Mouse (Mus musculus) hindbrain, embryonic 12.5 days (tissue): ENCODE data around the gene Fdxacb1. TPM values are rescaled to one million over a fixed set of nuclear protein-coding genes. Genes with fewer than 3 reads are reported as not detected.
A peak's percentile ranks its signal among the peaks of the same experiment; 100 is the strongest.

ENCODE experiments used
- ATAC-seq: fragments of 200-750 bp; cut with Nextera tagmentation; 2 replicates; pipeline ENCODE4 v1.8.0; 2017; ENCODE audit warnings: moderate TSS enrichment; ENCODE audit not compliant: low FRiP score
- H3K27ac ChIP-seq: fragments of 300-500 bp; sonication (generic); 2 replicates; pipeline ENCODE4 v1.5.1; 2016; ENCODE audit warnings: mild to moderate bottlenecking
- H3K27me3 ChIP-seq: fragments of 300-500 bp; sonication (generic); 2 replicates; pipeline ENCODE4 v1.6.1; 2016; ENCODE audit warnings: mild to moderate bottlenecking
- H3K36me3 ChIP-seq: fragments of 300-500 bp; sonication (generic); 2 replicates; pipeline ENCODE4 v1.6.1; 2016; ENCODE audit warnings: mild to moderate bottlenecking
- H3K4me1 ChIP-seq: fragments of 300-500 bp; sonication (generic); 2 replicates; pipeline ENCODE4 v1.6.1; 2016
- H3K4me2 ChIP-seq: fragments of 300-500 bp; sonication (generic); replicated peaks from 2 replicates; pipeline ENCODE4 v1.6.1; 2016; ENCODE audit warnings: mild to moderate bottlenecking
- H3K4me3 ChIP-seq: fragments of 300-500 bp; sonication (generic); 2 replicates; pipeline ENCODE4 v1.5.1; 2016; ENCODE audit warnings: mild to moderate bottlenecking
- H3K9ac ChIP-seq: fragments of 300-500 bp; sonication (generic); 2 replicates; pipeline ENCODE4 v1.6.1; 2016; ENCODE audit warnings: mild to moderate bottlenecking, moderate library complexity
- H3K9me3 ChIP-seq: fragments of 300-500 bp; sonication (generic); replicated peaks from 2 replicates; pipeline ENCODE4 v1.6.1; 2016; ENCODE audit warnings: mild to moderate bottlenecking
- WGBS: fragments of 180-500 bp; shearing (Covaris S2); methylation state at CpG from one replicate; pipeline ENCODE4 v1.1.7; 2016; 5-methylcytosine and 5-hydroxymethylcytosine counted together
- polyA plus RNA-seq: library from polyadenylated mRNA; unstranded; fragments of >200 nt; fragmentation: Nextera tagmentation; extraction: Ambion mirVana; gene quantifications from 2 replicates; pipeline ENCODE4 v1.2.1, GENCODE M21; 2016

The Fdxacb1 gene
- 11.6 and 12.5 TPM in 2 replicates for polyA plus RNA-seq

- Histone ChIP-seq H3K9me3 (no peaks in the 10 kb centered on the region), H3K4me1 (peaks cover 9% of the 10 kb centered on the region), H3K4me3 (peak within 1 kb of the TSS; percentile 62), H3K27ac (peak within 1 kb of the TSS; percentile 79), H3K9ac (peak within 1 kb of the TSS; percentile 76), H3K36me3 (0 out of 2 replicates have a peak, but pooled peaks cover 5% of the 10 kb centered on the region), H3K27me3 (no peaks in the 10 kb centered on the region), H3K4me2 (peak within 1 kb of the TSS; percentile 77)
- peak; percentile 97 for ATAC-seq
- 5% methylated on average over 58 of the region's 59 CpGs for WGBS
Measured at GRCm38 (mm10) chr9:50768107-50769002, at the start of gene Fdxacb1. TSS of gene Fdxacb1 (plus strand) at chr9:50768236.

- WGBS = 84% methylated on average over 4 of the region's 4 CpGs
- no peaks in the 10 kb centered on the region for H3K9me3 ChIP-seq
- ATAC-seq = no peak
Measured at GRCm38 (mm10) chr9:50718878-50719277, 49.2 kb upstream of the Fdxacb1 start.

GRCm38 (mm10) chr9:50721061-50721460 lies 47.0 kb upstream of the Fdxacb1 start:
- peaks cover 7% of the 10 kb centered on the region; the same call in 1 of the 2 replicates for H3K36me3 ChIP-seq

More at GRCm38 (mm10) chr9:50718878-50719277, 49.2 kb upstream of the Fdxacb1 start:
- H3K36me3 ChIP-seq = peaks cover 7% of the 10 kb centered on the region; the same call in 1 of the 2 replicates
- H3K27me3 ChIP-seq = no peaks in the 10 kb centered on the region
- no peak overlapping the region for H3K4me2 ChIP-seq
- no peak overlapping the region for H3K9ac ChIP-seq
- no peak overlapping the region for H3K27ac ChIP-seq
- H3K4me3 ChIP-seq = no peak overlapping the region
- H3K4me1 ChIP-seq = peaks cover 22% of the 10 kb centered on the region

GRCm38 (mm10) chr9:50722451-50722911 lies 45.6 kb upstream of the Fdxacb1 start:
- ATAC-seq = no peak

More at GRCm38 (mm10) chr9:50721061-50721460, 47.0 kb upstream of the Fdxacb1 start:
- Histone ChIP-seq H3K4me2 (no peak overlapping the region), H3K27me3 (no peaks in the 10 kb centered on the region), H3K4me1 (peaks cover 42% of the 10 kb centered on the region), H3K9ac (no peak overlapping the region), H3K9me3 (no peaks in the 10 kb centered on the region), H3K4me3 (no peak overlapping the region), H3K27ac (no peak overlapping the region)
- 37% methylated on average over 12 of the region's 12 CpGs for WGBS
- ATAC-seq = no peak

GRCm38 (mm10) chr9:50723406-50723805 lies 44.6 kb upstream of the Fdxacb1 start:
- 0 out of 2 replicates have a peak, but pooled peaks cover 4% of the 10 kb centered on the region for H3K36me3 ChIP-seq
- H3K27ac ChIP-seq = peak overlapping the region; percentile 35; the same call in 1 of the 2 replicates
- peaks cover 60% of the 10 kb centered on the region for H3K4me1 ChIP-seq
- no peak overlapping the region for H3K4me2 ChIP-seq
- 73% methylated on average over 7 of the region's 7 CpGs for WGBS
- ATAC-seq = no peak
- H3K27me3 ChIP-seq = no peaks in the 10 kb centered on the region
- no peak overlapping the region for H3K4me3 ChIP-seq
- no peak overlapping the region for H3K9ac ChIP-seq
- H3K9me3 ChIP-seq = no peaks in the 10 kb centered on the region

More at GRCm38 (mm10) chr9:50722451-50722911, 45.6 kb upstream of the Fdxacb1 start:
- Histone ChIP-seq H3K36me3 (0 out of 2 replicates have a peak, but pooled peaks cover 4% of the 10 kb centered on the region), H3K9ac (no peak overlapping the region), H3K9me3 (no peaks in the 10 kb centered on the region), H3K27me3 (no peaks in the 10 kb centered on the region), H3K4me3 (no peak overlapping the region), H3K4me2 (no peak overlapping the region), H3K27ac (no peak overlapping the region), H3K4me1 (peaks cover 56% of the 10 kb centered on the region)
- 34% methylated on average over 8 of the region's 8 CpGs for WGBS

- ATAC-seq = no peak
- Histone ChIP-seq H3K27ac (peak overlapping the region; percentile 73), H3K4me3 (no peak overlapping the region), H3K27me3 (no peaks in the 10 kb centered on the region), H3K36me3 (0 out of 2 replicates have a peak, but pooled peaks cover 3% of the 10 kb centered on the region), H3K9ac (no peak overlapping the region), H3K4me1 (peaks cover 60% of the 10 kb centered on the region), H3K9me3 (no peaks in the 10 kb centered on the region), H3K4me2 (peak overlapping the region; percentile 82)
- 87% methylated on average over 2 of the region's 2 CpGs for WGBS
Measured at GRCm38 (mm10) chr9:50724147-50724546, 43.9 kb upstream of the Fdxacb1 start.

GRCm38 (mm10) chr9:50724661-50725330 lies 43.2 kb upstream of the Fdxacb1 start:
- peak overlapping the region; percentile 45; the same call in 1 of the 2 replicates for H3K9ac ChIP-seq
- peak overlapping the region; percentile 73 for H3K27ac ChIP-seq
- no peak overlapping the region for H3K4me3 ChIP-seq
- ATAC-seq = no peak
- H3K4me2 ChIP-seq = peak overlapping the region; percentile 82
- H3K27me3 ChIP-seq = no peaks in the 10 kb centered on the region
- 50% methylated on average over 3 of the region's 3 CpGs for WGBS
- H3K4me1 ChIP-seq = peaks cover 60% of the 10 kb centered on the region
- H3K36me3 ChIP-seq = no peaks in the 10 kb centered on the region
- H3K9me3 ChIP-seq = no peaks in the 10 kb centered on the region

GRCm38 (mm10) chr9:50725921-50726590 lies 42.0 kb upstream of the Fdxacb1 start:
- Histone ChIP-seq H3K4me3 (peak overlapping the region; percentile 53), H3K4me1 (peaks cover 58% of the 10 kb centered on the region), H3K27me3 (no peaks in the 10 kb centered on the region), H3K9me3 (no peaks in the 10 kb centered on the region), H3K4me2 (peak overlapping the region; percentile 82), H3K36me3 (no peaks in the 10 kb centered on the region), H3K9ac (peak overlapping the region; percentile 82; the same call in 1 of the 2 replicates), H3K27ac (peak overlapping the region; percentile 86)
- ATAC-seq = no peak
- WGBS = 28% methylated on average over 8 of the region's 8 CpGs

- peaks cover 53% of the 10 kb centered on the region for H3K4me1 ChIP-seq
- peak overlapping the region; percentile 82 for H3K4me2 ChIP-seq
- peak overlapping the region; percentile 53 for H3K4me3 ChIP-seq
- no peaks in the 10 kb centered on the region for H3K9me3 ChIP-seq
- no peaks in the 10 kb centered on the region for H3K27me3 ChIP-seq
- H3K36me3 ChIP-seq = no peaks in the 10 kb centered on the region
- no peak; the same call in 1 of the 2 replicates for ATAC-seq
- peak overlapping the region; percentile 82 for H3K9ac ChIP-seq
- 2% methylated on average over 30 of the region's 30 CpGs for WGBS
- H3K27ac ChIP-seq = peak overlapping the region; percentile 86
Measured at GRCm38 (mm10) chr9:50727171-50727924, 40.7 kb upstream of the Fdxacb1 start.

GRCm38 (mm10) chr9:50727925-50728651 lies 39.9 kb upstream of the Fdxacb1 start:
- Histone ChIP-seq H3K9me3 (no peaks in the 10 kb centered on the region), H3K4me1 (peaks cover 54% of the 10 kb centered on the region), H3K4me2 (peak overlapping the region; percentile 82), H3K27me3 (no peaks in the 10 kb centered on the region), H3K4me3 (peak overlapping the region; percentile 53), H3K9ac (peak overlapping the region; percentile 82), H3K36me3 (no peaks in the 10 kb centered on the region), H3K27ac (peak overlapping the region; percentile 86)
- under 1% methylated on average over 45 of the region's 45 CpGs for WGBS
- ATAC-seq = peak; percentile 96
